Mouse (Mus musculus) G1E (cell line): ENCODE data around the gene Adk.

ENCODE experiments used
- CTCF ChIP-seq: IDR thresholded peaks from 2 replicates; pipeline ENCODE4 v1.5.1; 2012; ENCODE audit warnings: low read depth, low read length, inconsistent platforms, mixed read lengths
- GATA1 ChIP-seq: IDR thresholded peaks from 2 replicates; pipeline ENCODE4 v1.6.1; 2012; ENCODE audit warnings: borderline replicate concordance, low read length, inconsistent platforms, mixed read lengths
- TAL1 ChIP-seq: conservative IDR thresholded peaks from 2 replicates; pipeline ENCODE4 v1.6.1; 2012; ENCODE audit warnings: low read depth, low read length, inconsistent platforms, mixed read lengths

GRCm38 (mm10) chr14:21481231-21481630 lies 428.9 kb downstream of the Adk start, which contains the start of gene Kat6b:
- no peak for TF ChIP-seq CTCF
- TF ChIP-seq TAL1: no peak
- no peak for TF ChIP-seq GATA1
